Mouse (Mus musculus): ENCODE measurements around the gene Camk1d.

GRCm38 (mm10) chr2:5749210-5749609 lies 34.9 kb upstream of the Camk1d start:
- TF ChIP-seq CTCF (IDR thresholded peaks at IDR 0.05; ENCODE audit: low read depth, low read length) (no peak), POLR2A (IDR thresholded peaks at IDR 0.05; ENCODE audit: insufficient read depth, low read length) (no peak)

Data from ES-Bruce4 (cell line).